Mouse (Mus musculus) kidney, embryonic 16.5 days (tissue): ENCODE data around the gene Man2a1. TPM values are rescaled to one million over a fixed set of nuclear protein-coding genes. Genes with fewer than 3 reads are reported as not detected.
A peak's percentile ranks its signal among the peaks of the same experiment; 100 is the strongest.

Experiments used
- ATAC-seq: fragments of 200-750 bp; cut with Nextera tagmentation; 2 replicates; pipeline ENCODE4 v1.8.0; 2017; ENCODE audit warnings: moderate TSS enrichment; ENCODE audit not compliant: low FRiP score, low TSS enrichment
- H3K27ac ChIP-seq: fragments of 300-500 bp; sonication (generic); 2 replicates; pipeline ENCODE4 v1.5.1; 2014; ENCODE audit warnings: low read length
- H3K27me3 ChIP-seq: fragments of 300-500 bp; sonication (generic); 2 replicates; pipeline ENCODE4 v1.6.1; 2014; ENCODE audit warnings: low read length, control low read depth, mixed read lengths; ENCODE audit not compliant: insufficient read depth
- H3K36me3 ChIP-seq: fragments of 300-500 bp; sonication (generic); 2 replicates; pipeline ENCODE4 v1.6.1; 2014; ENCODE audit warnings: low read length, control low read depth, mixed read lengths; ENCODE audit not compliant: insufficient read depth
- H3K4me1 ChIP-seq: fragments of 300-500 bp; sonication (generic); 2 replicates; pipeline ENCODE4 v1.6.1; 2014; ENCODE audit warnings: low read length, control low read depth, mixed read lengths; ENCODE audit not compliant: insufficient read depth
- H3K4me2 ChIP-seq: fragments of 300-500 bp; sonication (generic); replicated peaks from 2 replicates; pipeline ENCODE4 v1.6.1; 2014; ENCODE audit warnings: low read depth, low read length
- H3K4me3 ChIP-seq: fragments of 300-500 bp; sonication (generic); 2 replicates; pipeline ENCODE4 v1.5.1; 2014; ENCODE audit warnings: mild to moderate bottlenecking, low read length
- H3K9ac ChIP-seq: fragments of 300-500 bp; sonication (generic); replicated peaks from 2 replicates; pipeline ENCODE4 v1.6.1; 2014; ENCODE audit warnings: low read length
- H3K9me3 ChIP-seq: fragments of 300-500 bp; sonication (generic); 2 replicates; pipeline ENCODE4 v1.6.1; 2016; ENCODE audit warnings: low read length, control low read depth
- WGBS: fragments of 180-500 bp; shearing (Covaris S2); extraction: QIAGEN DNeasy Blood & Tissue Kit; methylation state at CpG from one replicate; pipeline ENCODE4 v1.1.7; 2014; 5-methylcytosine and 5-hydroxymethylcytosine counted together
- polyA plus RNA-seq: library from polyadenylated mRNA; unstranded; fragments of >200 nt; fragmentation: Nextera tagmentation; extraction: Ambion mirVana; gene quantifications from 2 replicates; pipeline ENCODE4 v1.2.1, GENCODE M21; 2015

Gene Man2a1
- polyA plus RNA-seq, 1 experiment from 2014 or later = 7.3 TPM

- ATAC-seq = no peak
- peaks cover 8% of the 10 kb centered on the region; the same call in 1 of the 2 replicates for H3K36me3 ChIP-seq
- no peaks in the 10 kb centered on the region for H3K9me3 ChIP-seq
- no peak overlapping the region for H3K27ac ChIP-seq
- H3K4me1 ChIP-seq = peaks cover 34% of the 10 kb centered on the region
- no peak overlapping the region for H3K4me3 ChIP-seq
- no peak overlapping the region for H3K9ac ChIP-seq
- no peak overlapping the region for H3K4me2 ChIP-seq
- 72% methylated on average over 3 of the region's 3 CpGs for WGBS
- H3K27me3 ChIP-seq = no peaks in the 10 kb centered on the region
Observed at GRCm38 (mm10) chr17:64620627-64621026, 20.1 kb downstream of the Man2a1 start.

GRCm38 (mm10) chr17:64621226-64621625 is 20.7 kb downstream of the Man2a1 start:
- Histone ChIP-seq H3K4me2 (no peak overlapping the region), H3K4me3 (no peak overlapping the region), H3K27ac (no peak overlapping the region), H3K4me1 (peaks cover 28% of the 10 kb centered on the region), H3K9ac (no peak overlapping the region), H3K36me3 (peaks cover 13% of the 10 kb centered on the region), H3K9me3 (no peaks in the 10 kb centered on the region), H3K27me3 (no peaks in the 10 kb centered on the region)
- 38% methylated on average over 8 of the region's 8 CpGs for WGBS
- ATAC-seq = peak; percentile 80

- H3K4me3 ChIP-seq = no peak overlapping the region
- no peaks in the 10 kb centered on the region for H3K27me3 ChIP-seq
- peaks cover 26% of the 10 kb centered on the region for H3K4me1 ChIP-seq
- H3K4me2 ChIP-seq = peak overlapping the region; percentile 25
- 0 out of 2 replicates have a peak overlapping the region, but pooled peaks have one; percentile 9 for H3K27ac ChIP-seq
- H3K9me3 ChIP-seq = no peaks in the 10 kb centered on the region
- H3K9ac ChIP-seq = no peak overlapping the region
- ATAC-seq = no peak
- WGBS = 74% methylated on average over 9 of the region's 9 CpGs
- H3K36me3 ChIP-seq = peaks cover 18% of the 10 kb centered on the region
Observed at GRCm38 (mm10) chr17:64621649-64622351, 21.3 kb downstream of the Man2a1 start.

- Histone ChIP-seq H3K4me1 (peaks cover 30% of the 10 kb centered on the region), H3K9ac (no peak overlapping the region), H3K4me3 (no peak overlapping the region), H3K27ac (0 out of 2 replicates have a peak overlapping the region, but pooled peaks have one; percentile 9), H3K36me3 (peaks cover 21% of the 10 kb centered on the region), H3K4me2 (peak overlapping the region; percentile 25; the same call in 1 of the 2 replicates), H3K9me3 (no peaks in the 10 kb centered on the region), H3K27me3 (no peaks in the 10 kb centered on the region)
- 78% methylated on average over 11 of the region's 11 CpGs for WGBS
- no peak; the same call in 1 of the 2 replicates for ATAC-seq
Observed at GRCm38 (mm10) chr17:64622352-64622886, 21.9 kb downstream of the Man2a1 start.

GRCm38 (mm10) chr17:64624439-64624838 is 23.9 kb downstream of the Man2a1 start:
- H3K27ac ChIP-seq = no peak overlapping the region

GRCm38 (mm10) chr17:64628796-64629195 is 28.3 kb downstream of the Man2a1 start:
- Histone ChIP-seq H3K4me2 (no peak overlapping the region), H3K9ac (no peak overlapping the region), H3K27ac (no peak overlapping the region), H3K4me3 (no peak overlapping the region), H3K4me1 (peaks cover 10% of the 10 kb centered on the region), H3K27me3 (no peaks in the 10 kb centered on the region), H3K36me3 (peaks cover 21% of the 10 kb centered on the region), H3K9me3 (no peaks in the 10 kb centered on the region)
- 38% methylated on average over 5 of the region's 5 CpGs for WGBS
- ATAC-seq = peak; percentile 54; the same call in 1 of the 2 replicates

More at GRCm38 (mm10) chr17:64624439-64624838, 23.9 kb downstream of the Man2a1 start:
- Histone ChIP-seq H3K27me3 (no peaks in the 10 kb centered on the region), H3K9ac (no peak overlapping the region), H3K4me3 (no peak overlapping the region), H3K4me1 (peaks cover 25% of the 10 kb centered on the region), H3K4me2 (no peak overlapping the region), H3K36me3 (peaks cover 21% of the 10 kb centered on the region), H3K9me3 (no peaks in the 10 kb centered on the region)
- no peak for ATAC-seq
- 53% methylated on average over 15 of the region's 15 CpGs for WGBS

- Histone ChIP-seq H3K27ac (no peak overlapping the region), H3K4me1 (peaks cover 6% of the 10 kb centered on the region), H3K27me3 (no peaks in the 10 kb centered on the region), H3K9me3 (no peaks in the 10 kb centered on the region), H3K9ac (no peak overlapping the region), H3K36me3 (peaks cover 20% of the 10 kb centered on the region), H3K4me2 (no peak overlapping the region), H3K4me3 (no peak overlapping the region)
- ATAC-seq = no peak
- 57% methylated on average over 5 of the region's 5 CpGs for WGBS
Observed at GRCm38 (mm10) chr17:64629486-64629885, 28.9 kb downstream of the Man2a1 start.

GRCm38 (mm10) chr17:64630506-64630905 is 30.0 kb downstream of the Man2a1 start:
- no peak overlapping the region for H3K4me3 ChIP-seq
- H3K27me3 ChIP-seq = no peaks in the 10 kb centered on the region
- WGBS = 64% methylated on average over 12 of the region's 12 CpGs
- H3K4me2 ChIP-seq = no peak overlapping the region
- H3K36me3 ChIP-seq = peaks cover 18% of the 10 kb centered on the region
- H3K9me3 ChIP-seq = no peaks in the 10 kb centered on the region
- ATAC-seq = 0 out of 2 replicates have a peak, but pooled peaks have one; percentile 23
- peaks cover 3% of the 10 kb centered on the region for H3K4me1 ChIP-seq
- H3K9ac ChIP-seq = no peak overlapping the region
- H3K27ac ChIP-seq = no peak overlapping the region

GRCm38 (mm10) chr17:64637868-64638537 is 37.5 kb downstream of the Man2a1 start:
- Histone ChIP-seq H3K4me1 (0 out of 2 replicates have a peak, but pooled peaks cover 8% of the 10 kb centered on the region), H3K4me2 (no peak overlapping the region), H3K9ac (no peak overlapping the region), H3K36me3 (peaks cover 15% of the 10 kb centered on the region), H3K9me3 (no peaks in the 10 kb centered on the region), H3K27me3 (no peaks in the 10 kb centered on the region), H3K27ac (no peak overlapping the region), H3K4me3 (no peak overlapping the region)
- WGBS = 72% methylated on average over 8 of the region's 8 CpGs
- no peak for ATAC-seq
